Mouse (Mus musculus) layer of hippocampus, adult 2 months (tissue): ENCODE results near the gene Ino80d. TPM values are rescaled to one million over a fixed set of nuclear protein-coding genes. Genes with fewer than 3 reads are reported as not detected.
A peak's percentile ranks its signal among the peaks of the same experiment; 100 is the strongest.
"Not testable (repeated sequence)": the region's sequence is repeated elsewhere in the genome, so short reads cannot be mapped to it uniquely, and the experiment has no call there.

Experiments
- DNase-seq, 2 experiments: peaks; one replicate each; pipeline ENCODE4 v3.0.0; 2022; ENCODE audit warnings: low spot score in 2 of 2
- H3K27ac ChIP-seq: fragments of 200-600 bp; 2 replicates; pipeline ENCODE4 v1.8.1; 2022
- H3K4me3 ChIP-seq: fragments of 200-600 bp; 2 replicates; pipeline ENCODE4 v1.8.1; 2022; ENCODE audit warnings: mild to moderate bottlenecking
- CTCF ChIP-seq: fragments of 200-600 bp; conservative IDR thresholded peaks from 2 replicates; pipeline ENCODE4 v1.8.1; 2022; ENCODE audit warnings: antibody characterized with exemption, mild to moderate bottlenecking, moderate library complexity
- long read RNA-seq, 2 experiments: library from polyadenylated mRNA; stranded (forward); transcript quantifications; one replicate each; pipeline ENCODE4 v2.0.0; 2021; ENCODE audit warnings: borderline mapping rate in 2 of 2
- total RNA-seq, 2 experiments: library from RNA; stranded (reverse); gene quantifications; 2 replicates each; pipeline ENCODE4 v1.2.3; 2021

Gene Ino80d
- total RNA-seq: 10 to 100 TPM; 32.9 to 33.0 TPM
- long read RNA-seq, experiment 1, partial matches to known transcripts: 0 of 35 reads
- long read RNA-seq, experiment 1, other reads (novel, unspliced or antisense): 35 of 35 reads
- long read RNA-seq, experiment 2, partial matches to known transcripts: 0 of 26 reads
- long read RNA-seq, experiment 2, other reads (novel, unspliced or antisense): 26 of 26 reads

DNA sequence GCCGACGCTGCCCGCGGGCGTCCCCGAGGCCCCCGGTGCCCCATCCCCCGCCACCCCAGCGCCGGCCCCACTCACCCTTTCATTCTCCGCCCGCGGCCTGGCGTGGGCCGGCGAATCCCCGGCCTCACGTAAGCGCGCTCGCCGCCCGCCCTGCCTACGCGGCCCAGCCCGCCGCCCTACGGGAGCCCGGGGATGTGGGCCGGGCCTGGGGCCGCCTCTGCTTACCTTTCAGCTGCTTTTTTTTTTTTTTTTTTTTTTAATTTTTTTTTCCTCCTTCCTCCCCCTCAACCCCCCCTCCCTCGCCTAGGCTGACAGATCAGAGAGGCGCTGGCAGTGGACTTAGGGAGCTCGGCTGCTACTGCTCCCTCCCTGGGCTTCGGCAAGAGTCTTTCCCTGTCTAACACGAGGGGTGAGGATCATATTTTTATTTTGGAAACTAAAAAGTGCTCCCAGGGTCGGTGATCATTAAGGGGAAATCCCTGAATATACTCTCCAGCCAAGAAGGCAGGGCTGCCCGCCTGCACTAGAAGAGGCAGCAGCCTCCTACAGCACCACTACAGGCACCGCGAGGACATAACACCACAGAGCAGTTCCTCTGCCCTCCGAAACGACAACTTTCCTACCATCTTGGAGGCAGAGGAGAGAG is at the start of gene Ino80d:
Ino80d (minus strand) TSS at position 532 of the 646 bp plus-strand sequence.
- TF ChIP-seq CTCF: peak; percentile 79
- peak within 1 kb of the TSS; percentile 88 for H3K4me3 ChIP-seq
- peak; percentile 73 to 77 for DNase-seq
- peak within 1 kb of the TSS; percentile 94 for H3K27ac ChIP-seq

- no peak overlapping the region for H3K4me3 ChIP-seq
- no peak for DNase-seq
- no peak overlapping the region for H3K27ac ChIP-seq
- TF ChIP-seq CTCF: no peak
These were observed 25.8 kb upstream of the Ino80d start for GRCm38 (mm10) chr1:63140231-63140630.

DNA sequence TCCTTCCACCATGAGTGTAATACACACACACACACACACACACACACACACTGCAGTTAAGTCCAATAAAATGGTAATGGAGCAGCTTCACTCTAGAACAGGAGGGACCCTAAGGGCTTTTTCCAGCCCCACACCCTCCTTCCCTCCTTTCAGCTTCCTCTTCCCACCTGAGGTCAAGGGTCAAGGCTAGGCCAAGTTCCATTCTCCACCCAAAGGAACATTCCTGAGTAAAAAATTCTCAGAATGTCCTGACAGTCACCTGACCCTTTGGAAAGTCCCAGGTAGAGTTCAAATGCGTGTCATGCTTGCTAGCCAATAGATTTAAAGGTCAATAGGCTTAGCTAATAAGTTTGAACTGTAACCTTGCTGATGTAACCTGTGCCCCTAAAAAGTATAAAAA is 24.1 kb upstream of the Ino80d start:
- not testable (repeated sequence) for H3K4me3 ChIP-seq, DNase-seq, H3K27ac ChIP-seq

- H3K27ac ChIP-seq: no peak overlapping the region
- no peak for TF ChIP-seq CTCF
These were observed 23.5 kb upstream of the Ino80d start for GRCm38 (mm10) chr1:63137971-63138370.

GRCm38 (mm10) chr1:63134530-63134929 is 20.1 kb upstream of the Ino80d start:
- DNase-seq: no peak
- no peak for TF ChIP-seq CTCF
- no peak overlapping the region for H3K4me3 ChIP-seq
- H3K27ac ChIP-seq: no peak overlapping the region

More at GRCm38 (mm10) chr1:63137971-63138370, 23.5 kb upstream of the Ino80d start:
- DNase-seq: no peak
- H3K4me3 ChIP-seq: no peak overlapping the region

DNA sequence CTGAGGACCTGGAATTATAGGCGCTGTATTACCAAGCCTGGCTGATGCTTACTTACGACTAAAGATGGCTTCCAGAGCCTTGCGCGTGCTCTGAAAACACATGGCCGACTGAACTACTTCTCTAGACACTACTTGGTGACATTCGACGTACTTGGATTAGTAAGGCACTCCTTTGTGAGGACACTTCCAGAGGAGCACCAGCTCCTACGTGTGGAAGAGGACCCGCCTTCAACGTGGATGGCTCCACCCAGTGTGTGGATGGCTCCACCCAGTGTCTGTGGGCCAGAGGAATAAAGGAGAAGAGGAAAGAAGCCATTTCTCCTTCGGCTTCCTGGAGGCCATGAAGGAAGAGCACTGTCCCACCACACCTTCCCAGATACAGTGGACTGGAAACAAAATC is 17.3 kb upstream of the Ino80d start:
- H3K4me3 ChIP-seq: no peak overlapping the region
- no peak for DNase-seq
- no peak for TF ChIP-seq CTCF
- no peak overlapping the region for H3K27ac ChIP-seq

- Histone ChIP-seq H3K27ac (no peak overlapping the region), H3K4me3 (no peak overlapping the region)
- DNase-seq: no peak
- no peak for TF ChIP-seq CTCF
These were observed 16.4 kb upstream of the Ino80d start for GRCm38 (mm10) chr1:63130883-63131282.

- DNase-seq: no peak
- TF ChIP-seq CTCF: no peak
- Histone ChIP-seq H3K27ac (no peak overlapping the region), H3K4me3 (no peak overlapping the region)
These were observed 15.6 kb upstream of the Ino80d start for GRCm38 (mm10) chr1:63129857-63130690.

GRCm38 (mm10) chr1:63129273-63129672 is 14.8 kb upstream of the Ino80d start:
- no peak for TF ChIP-seq CTCF
- no peak overlapping the region for H3K4me3 ChIP-seq
- no peak overlapping the region for H3K27ac ChIP-seq
- no peak for DNase-seq

GRCm38 (mm10) chr1:63126206-63126605 is 11.7 kb upstream of the Ino80d start:
- DNase-seq: no peak
- TF ChIP-seq CTCF: no peak
- H3K27ac ChIP-seq: no peak overlapping the region
- H3K4me3 ChIP-seq: no peak overlapping the region

- no peak for TF ChIP-seq CTCF
- no peak overlapping the region for H3K4me3 ChIP-seq
- H3K27ac ChIP-seq: no peak overlapping the region
- DNase-seq: no peak
These were observed 9.5 kb upstream of the Ino80d start for GRCm38 (mm10) chr1:63123823-63124450.

- Histone ChIP-seq H3K4me3 (no peak overlapping the region), H3K27ac (no peak overlapping the region)
- no peak for TF ChIP-seq CTCF
- DNase-seq: no peak
These were observed 7.5 kb upstream of the Ino80d start for GRCm38 (mm10) chr1:63122005-63122404.

- DNase-seq: no peak
- Histone ChIP-seq H3K27ac (no peak overlapping the region), H3K4me3 (no peak overlapping the region)
- no peak for TF ChIP-seq CTCF
These were observed 5.9 kb upstream of the Ino80d start for GRCm38 (mm10) chr1:63120382-63120781.
